Mouse (Mus musculus): ENCODE measurements around the gene Gtf2f1.

The Gtf2f1 gene

GRCm38 (mm10) chr17:57003994-57004393, 7.1 kb downstream of the Gtf2f1 start:
- no peak for DNase-seq (ENCODE audit: low spot score)

- no peak for DNase-seq (ENCODE audit: low spot score)
Measured at GRCm38 (mm10) chr17:57001228-57001627, 9.9 kb downstream of the Gtf2f1 start.

- no peak for DNase-seq (ENCODE audit: low spot score)
Measured at GRCm38 (mm10) chr17:56999968-57000609, 11.0 kb downstream of the Gtf2f1 start, which contains the start of gene Pspn. Gene Pspn (minus strand): TSS chr17:57000018.

- no peak for DNase-seq (ENCODE audit: low spot score)
Measured at GRCm38 (mm10) chr17:56999414-56999813, 11.7 kb downstream of the Gtf2f1 start.

GRCm38 (mm10) chr17:56997029-56997667, 13.9 kb downstream of the Gtf2f1 start, which contains the start of gene Alkbh7:
Gene Alkbh7 (plus strand): TSS chr17:56997339.
- peak; percentile 76 for DNase-seq (ENCODE audit: low spot score)

- DNase-seq (ENCODE audit: low spot score), result no peak
Measured at GRCm38 (mm10) chr17:56996506-56996905, 14.6 kb downstream of the Gtf2f1 start.

- no peak for DNase-seq (ENCODE audit: low spot score)
Measured at GRCm38 (mm10) chr17:56995046-56995445, 16.0 kb downstream of the Gtf2f1 start.

GRCm38 (mm10) chr17:56990966-56991365, 20.1 kb downstream of the Gtf2f1 start:
- no peak for DNase-seq (ENCODE audit: low spot score)

GRCm38 (mm10) chr17:56990115-56990746, 20.9 kb downstream of the Gtf2f1 start, which contains the start of gene Clpp:
Gene Clpp (plus strand): TSS chr17:56990305.
- DNase-seq (ENCODE audit: low spot score), result peak; percentile 81

- DNase-seq (ENCODE audit: low spot score), result no peak
Measured at GRCm38 (mm10) chr17:56989467-56990114, 21.5 kb downstream of the Gtf2f1 start.

- DNase-seq (ENCODE audit: low spot score), result no peak
Measured at GRCm38 (mm10) chr17:56988921-56989430, 22.1 kb downstream of the Gtf2f1 start.

- no peak for DNase-seq (ENCODE audit: low spot score)
Measured at GRCm38 (mm10) chr17:56988441-56988840, 22.6 kb downstream of the Gtf2f1 start.

- no peak for DNase-seq (ENCODE audit: low spot score)
Measured at GRCm38 (mm10) chr17:56986105-56986805, 24.8 kb downstream of the Gtf2f1 start.

- no peak for DNase-seq (ENCODE audit: low spot score)
Measured at GRCm38 (mm10) chr17:56985656-56986055, 25.4 kb downstream of the Gtf2f1 start.

GRCm38 (mm10) chr17:56984886-56985285, 26.2 kb downstream of the Gtf2f1 start:
- no peak for DNase-seq (ENCODE audit: low spot score)

GRCm38 (mm10) chr17:56982013-56982412, 29.1 kb downstream of the Gtf2f1 start, which contains the start of gene Acer1:
Gene Acer1 (minus strand): TSS chr17:56982126.
- DNase-seq (ENCODE audit: low spot score), result no peak

- no peak for DNase-seq (ENCODE audit: low spot score)
Measured at GRCm38 (mm10) chr17:56981049-56981448, 30.0 kb downstream of the Gtf2f1 start.

- no peak for DNase-seq (ENCODE audit: low spot score)
Measured at GRCm38 (mm10) chr17:56979524-56979923, 31.6 kb downstream of the Gtf2f1 start.

- no peak for DNase-seq (ENCODE audit: low spot score)
Measured at GRCm38 (mm10) chr17:56976531-56977390, 34.3 kb downstream of the Gtf2f1 start.

GRCm38 (mm10) chr17:56975391-56975790, 35.7 kb downstream of the Gtf2f1 start:
- no peak for DNase-seq (ENCODE audit: low spot score)

Measured in ovary, postnatal 14 days (tissue).